Mouse (Mus musculus) hindbrain, embryonic 10.5 days (tissue): ENCODE data around the gene Doxl2. TPM values are rescaled to one million over a fixed set of nuclear protein-coding genes. Genes with fewer than 3 reads are reported as not detected.

Source experiments
- DNase-seq: peaks from one replicate; pipeline ENCODE4 v3.0.0-alpha.2; 2017; ENCODE audit warnings: low spot score
- H3K27ac ChIP-seq: fragments of 300-500 bp; sonication (generic); 2 replicates; pipeline ENCODE4 v1.5.1; 2016; ENCODE audit warnings: mild to moderate bottlenecking, moderate library complexity
- H3K27me3 ChIP-seq: fragments of 300-500 bp; sonication (generic); 2 replicates; pipeline ENCODE4 v1.6.1; 2016; ENCODE audit warnings: mild to moderate bottlenecking; ENCODE audit not compliant: poor library complexity, insufficient read depth, severe bottlenecking
- H3K36me3 ChIP-seq: fragments of 300-500 bp; sonication (generic); 2 replicates; pipeline ENCODE4 v1.6.1; 2016; ENCODE audit warnings: mild to moderate bottlenecking, moderate library complexity
- H3K4me1 ChIP-seq: fragments of 300-500 bp; sonication (generic); replicated peaks from 2 replicates; pipeline ENCODE4 v1.6.1; 2016; ENCODE audit warnings: mild to moderate bottlenecking
- H3K4me3 ChIP-seq: fragments of 300-500 bp; sonication (generic); 2 replicates; pipeline ENCODE4 v1.5.1; 2016; ENCODE audit warnings: mild to moderate bottlenecking, moderate library complexity
- H3K9me3 ChIP-seq: fragments of 300-500 bp; sonication (generic); 2 replicates; pipeline ENCODE4 v1.6.1; 2016; ENCODE audit warnings: mild to moderate bottlenecking, moderate library complexity
- WGBS: fragments of 180-500 bp; shearing (Covaris S2); methylation state at CpG from one replicate; pipeline ENCODE4 v1.1.7; 2016; 5-methylcytosine and 5-hydroxymethylcytosine counted together
- polyA plus RNA-seq: library from polyadenylated mRNA; unstranded; fragments of >200 nt; fragmentation: Nextera tagmentation; extraction: Ambion mirVana; gene quantifications from 2 replicates; pipeline ENCODE4 v1.2.1, GENCODE M21; 2016

Gene Doxl2
- polyA plus RNA-seq, 1 experiment from 2014 or later = not detected

GRCm38 (mm10) chr6:49013458-49013857 is 38.7 kb downstream of the Doxl2 start:
- Histone ChIP-seq H3K9me3 (0 out of 2 replicates have a peak, but pooled peaks cover 4% of the 10 kb centered on the region), H3K4me3 (no peak overlapping the region), H3K36me3 (no peaks in the 10 kb centered on the region), H3K27me3 (no peaks in the 10 kb centered on the region), H3K4me1 (peaks cover 8% of the 10 kb centered on the region; the same call in 1 of the 2 replicates), H3K27ac (no peak overlapping the region)
- 84% methylated on average over 3 of the region's 3 CpGs for WGBS
- no peak for DNase-seq

GRCm38 (mm10) chr6:49017150-49017549 is 42.4 kb downstream of the Doxl2 start:
- whole genome bisulfite sequencing = 81% methylated on average over 12 of the region's 12 CpGs

DNA sequence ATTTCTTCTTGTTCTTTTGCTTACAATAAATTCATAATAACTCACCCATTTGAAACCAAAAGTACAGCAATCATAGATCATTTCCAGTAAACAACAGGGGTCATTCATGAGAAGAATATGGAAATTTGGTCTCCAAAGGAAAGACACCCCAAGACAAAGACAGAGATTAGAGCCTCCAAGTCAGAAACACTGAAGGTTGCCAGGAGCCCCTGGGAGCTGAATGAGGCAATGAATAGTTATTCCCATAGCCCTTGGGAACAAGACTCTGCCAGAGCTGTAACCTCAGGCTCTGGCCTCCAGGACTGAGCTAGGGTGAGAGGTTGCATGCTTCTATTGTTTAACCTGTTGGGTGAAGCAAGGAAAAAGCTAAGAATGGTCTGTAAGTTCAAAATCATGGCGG is 44.6 kb downstream of the Doxl2 start:
- Histone ChIP-seq H3K27ac (no peak overlapping the region), H3K4me3 (no peak overlapping the region), H3K27me3 (no peaks in the 10 kb centered on the region), H3K9me3 (no peaks in the 10 kb centered on the region), H3K4me1 (0 out of 2 replicates have a peak, but pooled peaks cover 4% of the 10 kb centered on the region), H3K36me3 (no peaks in the 10 kb centered on the region)
- WGBS = 87% methylated on average over 1 of the region's 1 CpGs
- DNase-seq = no peak

More at GRCm38 (mm10) chr6:49017150-49017549, 42.4 kb downstream of the Doxl2 start:
- Histone ChIP-seq H3K27ac (no peak overlapping the region), H3K4me1 (0 out of 2 replicates have a peak, but pooled peaks cover 4% of the 10 kb centered on the region), H3K27me3 (no peaks in the 10 kb centered on the region), H3K4me3 (no peak overlapping the region), H3K36me3 (no peaks in the 10 kb centered on the region), H3K9me3 (no peaks in the 10 kb centered on the region)
- no peak for DNase-seq

DNA sequence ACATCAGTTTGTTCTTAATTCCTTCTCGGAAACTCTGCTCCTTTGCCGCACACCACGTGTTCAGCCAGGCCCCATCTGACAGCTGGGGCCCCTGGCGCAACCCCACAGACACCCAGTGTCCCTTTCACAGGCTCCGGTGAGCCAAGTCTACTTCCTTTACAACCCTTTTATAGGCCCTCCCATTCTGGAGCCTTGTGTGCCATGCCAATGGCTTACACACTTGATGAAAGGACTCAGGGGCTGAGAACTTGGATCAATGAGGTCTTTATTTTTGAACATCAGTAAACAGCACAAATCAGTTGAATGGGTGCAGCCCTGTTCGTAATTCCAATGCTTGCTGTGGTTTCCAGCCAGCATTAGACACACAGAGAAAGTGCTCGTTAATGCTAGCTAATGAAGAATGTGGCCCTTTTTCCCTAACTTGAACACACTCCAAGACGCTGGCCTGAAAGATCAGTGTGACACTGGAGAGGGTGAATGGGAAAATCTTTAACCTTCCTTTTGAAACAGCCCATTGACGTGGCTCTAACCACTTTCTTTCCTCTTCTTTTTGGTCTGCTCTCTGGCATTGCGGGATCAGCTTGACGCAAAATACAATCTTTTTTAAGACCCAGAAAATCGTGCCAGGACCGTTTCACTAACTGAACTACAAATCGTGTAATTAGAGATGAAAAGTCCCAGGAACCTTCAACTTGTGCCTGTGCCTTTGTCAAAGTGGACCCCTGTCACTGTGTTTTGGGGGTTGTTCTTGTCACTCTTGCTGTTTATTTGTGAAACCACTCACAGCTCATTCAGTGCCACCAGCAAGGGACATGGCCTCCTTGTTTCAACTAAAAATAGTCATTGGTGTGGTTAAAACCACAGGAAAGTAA is 46.6 kb downstream of the Doxl2 start:
- no peak for DNase-seq
- Histone ChIP-seq H3K27ac (no peak overlapping the region; the same call in 1 of the 2 replicates), H3K27me3 (no peaks in the 10 kb centered on the region), H3K9me3 (no peaks in the 10 kb centered on the region), H3K4me3 (no peak overlapping the region), H3K36me3 (no peaks in the 10 kb centered on the region), H3K4me1 (0 out of 2 replicates have a peak, but pooled peaks cover 4% of the 10 kb centered on the region)
- 79% methylated on average over 14 of the region's 14 CpGs for WGBS

DNA sequence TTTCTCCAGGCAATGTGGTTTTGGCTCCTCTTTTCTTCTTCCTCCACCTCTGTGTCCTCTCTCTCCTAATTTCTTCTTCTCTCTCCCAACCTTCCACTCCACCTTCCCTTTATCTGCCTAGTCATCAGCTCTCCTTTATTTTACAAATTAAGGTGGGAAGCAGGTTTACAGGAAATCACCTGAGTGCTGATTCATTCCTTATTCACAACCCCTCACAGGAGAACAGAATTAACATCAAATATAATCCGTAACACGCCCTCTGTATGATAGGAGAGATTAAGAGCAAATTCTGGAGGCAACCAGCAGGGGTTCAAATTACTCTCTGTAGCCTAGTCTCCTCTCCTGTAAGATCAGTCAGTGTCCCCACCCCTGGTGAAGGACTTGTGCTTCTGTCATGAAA is 47.6 kb downstream of the Doxl2 start:
- no peaks in the 10 kb centered on the region for H3K27me3 ChIP-seq
- no peak overlapping the region for H3K4me3 ChIP-seq
- no peaks in the 10 kb centered on the region for H3K36me3 ChIP-seq
- 93% methylated on average over 2 of the region's 2 CpGs for WGBS
- H3K4me1 ChIP-seq = 0 out of 2 replicates have a peak, but pooled peaks cover 4% of the 10 kb centered on the region
- H3K27ac ChIP-seq = no peak overlapping the region
- H3K9me3 ChIP-seq = no peaks in the 10 kb centered on the region
- no peak for DNase-seq

DNA sequence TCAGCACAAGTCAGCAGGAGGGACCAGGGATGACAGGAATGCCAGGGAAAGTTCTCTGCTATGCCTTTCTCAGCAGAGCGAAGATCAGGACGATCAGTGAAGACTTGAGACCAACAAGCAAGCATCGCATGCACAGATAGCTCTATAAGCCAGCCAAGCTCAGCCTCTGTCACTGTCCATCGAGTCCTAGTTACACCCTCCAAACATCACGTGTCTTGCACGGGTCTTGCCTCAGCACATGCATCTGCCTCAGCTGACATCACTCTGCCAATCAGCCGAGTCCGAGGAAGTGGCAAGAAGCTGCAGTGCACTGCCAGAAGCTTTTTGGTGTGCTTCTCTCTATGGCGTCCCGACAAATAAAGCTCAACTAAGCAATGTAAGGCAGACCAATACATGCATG is 48.6 kb downstream of the Doxl2 start:
- 87% methylated on average over 10 of the region's 10 CpGs for WGBS

DNA sequence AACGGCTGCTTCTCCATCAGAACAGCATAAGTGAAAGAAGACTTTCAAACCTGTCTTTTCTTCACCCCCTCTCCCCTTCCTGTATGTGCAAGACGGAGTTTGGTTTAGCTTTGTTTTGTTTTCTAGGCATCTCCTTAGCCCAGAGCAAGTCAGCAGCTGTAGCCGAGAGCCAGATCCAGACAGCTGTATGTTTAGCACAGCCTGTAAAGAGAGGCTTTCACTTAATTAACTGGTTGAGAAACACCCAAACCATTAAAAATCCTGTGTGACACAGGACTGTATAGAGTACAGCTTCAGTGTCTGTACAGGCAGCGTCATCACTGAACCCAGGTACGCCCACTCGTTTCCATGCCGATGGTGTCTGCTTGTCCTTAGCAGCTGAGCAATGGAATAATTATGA is 50.5 kb downstream of the Doxl2 start:
- no peak for DNase-seq
- 88% methylated on average over 7 of the region's 7 CpGs for WGBS
- H3K27ac ChIP-seq = no peak overlapping the region

More for the DNA sequence above, 48.6 kb downstream of the Doxl2 start:
- Histone ChIP-seq H3K9me3 (no peaks in the 10 kb centered on the region), H3K4me3 (no peak overlapping the region), H3K4me1 (0 out of 2 replicates have a peak, but pooled peaks cover 4% of the 10 kb centered on the region), H3K27me3 (no peaks in the 10 kb centered on the region), H3K36me3 (no peaks in the 10 kb centered on the region), H3K27ac (no peak overlapping the region)
- DNase-seq = no peak

DNA sequence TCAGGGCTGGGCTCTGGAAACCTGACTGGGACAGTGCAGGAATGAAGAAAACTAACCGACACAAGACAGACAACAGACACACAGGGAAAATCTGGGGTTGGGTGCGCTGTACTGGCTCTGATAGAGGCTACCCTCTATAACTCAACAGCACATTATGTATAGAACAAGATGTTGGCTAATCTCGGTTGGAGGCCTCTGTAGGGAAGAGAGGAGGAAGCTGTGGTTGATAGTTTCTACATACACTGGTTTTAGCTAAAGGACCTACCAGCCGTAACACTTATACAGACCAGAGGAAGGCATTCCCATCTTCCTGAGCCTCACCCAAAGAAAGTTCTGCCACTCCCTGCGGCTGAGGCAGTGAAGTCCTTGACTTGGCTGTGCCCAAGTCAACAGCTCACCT is 51.7 kb downstream of the Doxl2 start:
- H3K4me3 ChIP-seq = no peak overlapping the region
- no peak for DNase-seq
- no peaks in the 10 kb centered on the region for H3K9me3 ChIP-seq
- no peak overlapping the region for H3K27ac ChIP-seq
- WGBS = 92% methylated on average over 5 of the region's 5 CpGs
- H3K4me1 ChIP-seq = no peaks in the 10 kb centered on the region
- H3K27me3 ChIP-seq = no peaks in the 10 kb centered on the region
- no peaks in the 10 kb centered on the region for H3K36me3 ChIP-seq

More for the DNA sequence above, 50.5 kb downstream of the Doxl2 start:
- no peaks in the 10 kb centered on the region for H3K9me3 ChIP-seq
- no peak overlapping the region for H3K4me3 ChIP-seq
- no peaks in the 10 kb centered on the region for H3K27me3 ChIP-seq
- H3K36me3 ChIP-seq = no peaks in the 10 kb centered on the region
- 0 out of 2 replicates have a peak, but pooled peaks cover 4% of the 10 kb centered on the region for H3K4me1 ChIP-seq

GRCm38 (mm10) chr6:49028019-49028418 is 53.3 kb downstream of the Doxl2 start:
- Histone ChIP-seq H3K27me3 (no peaks in the 10 kb centered on the region), H3K36me3 (no peaks in the 10 kb centered on the region), H3K4me3 (no peak overlapping the region), H3K4me1 (peaks cover 5% of the 10 kb centered on the region), H3K27ac (no peak overlapping the region), H3K9me3 (no peaks in the 10 kb centered on the region)
- WGBS = 90% methylated on average over 6 of the region's 6 CpGs
- no peak for DNase-seq

Other genes with a start within 250 kb of the Doxl2 start
- 5.0 and 5.9 TPM in 2 replicates for gene Gimap1, start 235.9 kb upstream of the Doxl2 start, polyA plus RNA-seq
- 0.47 and 0.71 TPM in 2 replicates for gene Gimap5, start 228.8 kb upstream of the Doxl2 start, polyA plus RNA-seq
- gene Gimap3, start 204.1 kb upstream of the Doxl2 start, polyA plus RNA-seq = 0.09 TPM in 1 of 2 replicates, not detected in the other
- gene Tmem176a, start 134.0 kb upstream of the Doxl2 start, polyA plus RNA-seq = 16.9 and 21.5 TPM in 2 replicates
- 34.0 and 52.9 TPM in 2 replicates for gene Tmem176b, start 133.5 kb upstream of the Doxl2 start, polyA plus RNA-seq
- not detected in 2 replicates for gene Aoc1, start 102.1 kb upstream of the Doxl2 start, polyA plus RNA-seq
- gene 1600015I10Rik, start 45.1 kb upstream of the Doxl2 start, polyA plus RNA-seq = not detected in 2 replicates
- not detected in 2 replicates for gene Svs1, start 11.9 kb downstream of the Doxl2 start, polyA plus RNA-seq
- 0.75 and 0.81 TPM in 2 replicates for gene Gpnmb, start 61.6 kb downstream of the Doxl2 start, polyA plus RNA-seq
- gene Malsu1, start 98.8 kb downstream of the Doxl2 start, polyA plus RNA-seq = 69.7 and 79.3 TPM in 2 replicates
- 127 and 143 TPM in 2 replicates for gene Igf2bp3, start 240.0 kb downstream of the Doxl2 start, polyA plus RNA-seq